Mouse (Mus musculus): ENCODE data around the gene Phf21a.

The Phf21a gene

GRCm38 (mm10) chr2:92231706-92232105, 138.8 kb downstream of the Phf21a start:
- DNase-seq (ENCODE audit: low read depth) = no peak

DNA sequence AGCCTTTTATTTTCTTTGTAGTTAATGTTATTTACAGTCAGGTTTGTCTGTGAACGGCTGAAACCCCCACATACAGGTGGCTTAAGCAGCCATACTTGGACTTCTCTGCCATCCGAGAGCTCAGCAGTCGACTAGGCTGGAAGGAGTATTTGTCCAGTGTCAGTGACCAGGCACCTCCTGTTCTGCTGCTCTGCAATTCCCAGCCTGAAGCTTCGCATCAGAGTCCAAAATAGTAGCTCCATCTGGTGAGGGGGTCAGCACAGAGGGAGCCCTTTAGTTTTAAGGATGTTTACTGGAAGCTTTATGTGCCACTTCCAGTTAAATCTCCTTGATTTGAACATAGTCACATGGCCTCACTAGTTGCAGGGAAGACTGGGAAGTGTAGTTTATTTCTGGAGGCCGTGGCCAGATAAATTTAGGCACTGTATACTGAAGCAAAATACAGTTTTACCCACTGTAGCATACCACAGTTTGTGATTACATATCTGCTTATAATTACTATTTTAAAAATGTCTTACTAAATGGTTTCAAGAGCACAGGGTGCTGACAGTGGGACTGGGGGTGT, 141.9 kb downstream of the Phf21a start:
- no peak for DNase-seq (ENCODE audit: low read depth)

- peak; percentile 53 for DNase-seq (ENCODE audit: low read depth)
Measured at GRCm38 (mm10) chr2:92240299-92240698, 147.4 kb downstream of the Phf21a start.

DNA sequence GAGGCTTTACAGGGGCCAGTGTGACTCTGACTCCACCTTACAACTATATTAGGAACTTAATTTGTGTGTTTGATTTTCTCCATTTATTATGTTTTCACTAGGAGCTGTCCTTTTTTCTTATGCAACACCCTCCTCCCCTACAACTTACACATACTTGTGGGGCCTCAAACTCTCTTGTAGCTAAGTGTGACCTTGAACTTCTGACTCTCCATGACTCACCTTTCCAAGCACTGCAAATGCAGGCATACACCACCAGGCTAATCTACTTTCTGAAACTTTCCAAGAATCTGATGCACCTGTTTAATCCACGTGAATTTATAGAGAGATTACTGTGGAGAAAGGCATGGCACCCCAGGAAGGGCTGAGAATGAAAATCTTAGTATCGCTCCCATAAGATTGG, 147.9 kb downstream of the Phf21a start:
- peak; percentile 69 for DNase-seq (ENCODE audit: low read depth)

- DNase-seq (ENCODE audit: low read depth) = peak; percentile 67
Measured at GRCm38 (mm10) chr2:92241317-92241716, 148.4 kb downstream of the Phf21a start.

GRCm38 (mm10) chr2:92246112-92246511, 153.2 kb downstream of the Phf21a start:
- no peak for DNase-seq (ENCODE audit: low read depth)

GRCm38 (mm10) chr2:92247711-92248110, 154.8 kb downstream of the Phf21a start:
- no peak for DNase-seq (ENCODE audit: low read depth)

DNA sequence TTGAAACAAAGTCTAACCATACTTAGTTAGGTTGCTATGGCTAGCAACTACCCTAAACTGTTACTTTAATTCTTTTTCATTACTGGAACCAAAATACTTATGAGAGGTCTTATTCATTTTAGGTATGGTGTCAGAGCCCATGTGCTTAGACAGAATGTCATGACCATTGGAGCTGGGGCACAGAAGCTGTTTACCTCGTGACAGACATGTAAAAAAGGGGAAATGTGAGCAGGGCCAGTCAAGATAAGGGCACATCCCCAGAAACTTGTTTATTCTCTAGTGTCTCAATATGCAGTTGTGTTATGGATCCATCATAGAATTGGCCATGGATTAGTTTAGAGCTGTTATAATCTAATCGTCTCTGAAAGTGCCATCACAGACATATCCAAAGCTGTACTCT, 157.6 kb downstream of the Phf21a start:
- no peak for DNase-seq (ENCODE audit: low read depth)

GRCm38 (mm10) chr2:92253777-92254176, 160.9 kb downstream of the Phf21a start:
- peak; percentile 75 for DNase-seq (ENCODE audit: low read depth)

GRCm38 (mm10) chr2:92256141-92256540, 163.2 kb downstream of the Phf21a start:
- DNase-seq (ENCODE audit: low read depth) = no peak

DNA sequence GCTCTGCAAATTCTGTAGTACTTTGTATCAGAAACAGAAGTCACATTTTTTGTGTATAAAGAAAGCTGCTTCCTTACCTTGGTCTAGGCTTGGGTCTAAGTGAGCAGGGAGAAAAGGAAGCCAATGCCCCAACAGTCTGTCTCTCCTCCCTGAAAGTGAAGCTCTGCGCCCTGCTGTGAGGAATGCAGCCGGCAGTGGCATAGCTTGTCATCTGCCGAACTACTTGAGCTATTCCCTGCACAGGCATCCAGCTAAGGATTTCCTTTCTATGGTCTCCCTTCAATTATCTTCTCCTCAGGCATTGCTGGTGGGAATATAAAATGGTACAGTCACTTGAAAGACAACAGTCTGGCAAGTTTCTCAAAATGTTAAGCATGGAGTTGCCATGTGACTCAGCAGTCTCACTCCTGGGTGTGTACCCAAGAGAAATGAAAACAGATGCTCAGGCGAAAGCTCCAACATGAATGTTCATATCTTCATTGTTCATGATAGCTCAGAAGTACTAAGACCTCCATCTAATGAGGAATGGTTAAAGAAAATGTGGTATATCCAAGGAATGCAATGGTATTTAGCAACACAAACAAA, 164.5 kb downstream of the Phf21a start:
- DNase-seq (ENCODE audit: low read depth) = no peak

GRCm38 (mm10) chr2:92259924-92260323, 167.0 kb downstream of the Phf21a start:
- DNase-seq (ENCODE audit: low read depth) = peak; percentile 70

GRCm38 (mm10) chr2:92266100-92266617, 173.2 kb downstream of the Phf21a start:
- peak; percentile 46 for DNase-seq (ENCODE audit: low read depth)

DNA sequence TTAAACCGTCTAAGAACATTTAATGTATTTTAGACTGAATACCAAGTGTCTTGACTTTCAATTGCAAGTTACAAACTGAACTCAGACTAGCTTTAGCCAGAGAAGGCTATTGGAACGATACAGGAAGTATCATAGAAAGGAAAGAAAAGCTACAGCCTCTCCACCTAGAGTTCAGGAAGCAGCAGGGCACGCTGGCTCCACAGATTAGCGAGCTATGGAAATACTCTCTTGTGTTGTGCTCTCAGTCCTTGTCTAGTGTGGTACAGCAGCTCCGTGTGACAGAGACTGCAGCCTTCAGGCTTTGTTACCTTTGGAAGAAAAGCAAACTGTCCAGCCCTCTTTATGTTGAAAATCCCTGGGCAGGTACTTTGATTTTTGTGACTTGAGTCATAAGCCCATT, 176.3 kb downstream of the Phf21a start:
- no peak for DNase-seq (ENCODE audit: low read depth)

DNA sequence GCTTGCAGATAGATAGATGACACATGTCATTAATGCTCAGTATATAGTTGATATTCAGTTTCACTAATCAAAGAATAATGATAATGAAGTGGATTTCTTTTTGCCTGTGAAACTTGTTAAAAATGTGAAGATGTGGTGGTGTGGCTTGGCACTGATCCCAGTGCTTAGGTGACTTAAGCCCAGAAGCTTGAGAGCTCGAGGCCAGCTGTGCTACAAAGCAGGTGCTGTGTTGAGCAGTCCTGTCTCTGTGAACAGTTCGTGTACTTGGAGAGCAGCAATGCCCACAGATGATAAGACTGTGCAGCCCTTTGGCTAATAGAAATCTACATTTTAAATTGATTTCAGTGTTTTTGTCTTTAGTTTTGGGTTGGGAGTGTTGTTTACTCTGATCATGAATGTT, 179.6 kb downstream of the Phf21a start:
- DNase-seq (ENCODE audit: low read depth) = peak; percentile 60

DNA sequence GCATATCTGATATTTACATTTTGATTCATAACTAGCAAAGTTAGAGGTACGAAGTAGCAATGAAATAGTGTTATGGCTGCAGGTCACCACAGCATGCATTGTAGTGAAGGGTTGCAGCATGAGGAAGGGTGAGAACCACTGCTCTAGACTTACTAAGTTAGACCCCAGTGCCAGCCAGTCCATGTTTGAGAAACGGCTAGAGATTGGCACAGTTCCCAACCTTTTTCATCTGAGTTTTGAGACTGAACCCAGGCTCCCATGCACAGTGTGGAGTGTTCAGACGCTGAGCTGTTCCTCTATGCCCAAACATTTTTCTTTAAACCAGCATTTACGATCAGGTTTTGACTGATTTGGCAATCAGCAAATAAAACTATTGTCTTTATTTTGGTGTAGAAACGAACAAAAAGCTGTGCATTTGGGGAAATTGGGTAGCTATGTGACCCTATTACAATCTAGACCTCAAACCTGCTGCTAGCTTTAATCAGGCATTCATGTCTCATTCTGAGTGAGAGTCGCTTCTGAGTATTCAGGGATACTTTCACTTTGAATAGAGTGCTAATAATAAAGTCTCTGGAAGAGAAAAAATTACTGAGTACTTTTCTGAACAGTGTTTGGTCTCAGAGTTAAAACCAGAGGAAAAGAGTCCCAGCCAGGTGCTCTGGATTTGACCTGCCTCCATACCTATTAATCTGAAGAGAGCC, 180.3 kb downstream of the Phf21a start:
- peak; percentile 21 for DNase-seq (ENCODE audit: low read depth)

DNA sequence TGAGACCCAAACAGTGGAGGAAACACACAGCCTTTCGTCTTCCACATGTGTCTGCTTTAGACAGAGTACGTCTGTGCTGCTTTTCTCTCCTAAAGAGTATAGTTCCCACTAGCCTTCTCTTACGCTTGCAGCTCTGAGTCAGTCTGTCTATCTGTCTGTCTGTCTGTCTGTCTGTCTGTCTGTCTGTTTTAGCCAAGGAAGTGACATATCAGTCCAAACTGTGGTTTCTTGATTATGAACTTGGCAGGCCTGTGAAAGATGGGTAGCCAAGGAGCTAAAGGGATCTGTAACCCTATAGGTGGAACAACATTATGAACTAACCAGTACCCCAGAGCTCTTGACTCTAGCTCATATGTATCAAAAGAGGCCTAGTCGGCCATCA, 180.9 kb downstream of the Phf21a start:
- DNase-seq (ENCODE audit: low read depth) = peak; percentile 44

GRCm38 (mm10) chr2:92277787-92278186, 184.9 kb downstream of the Phf21a start:
- DNase-seq (ENCODE audit: low read depth) = no peak

DNA sequence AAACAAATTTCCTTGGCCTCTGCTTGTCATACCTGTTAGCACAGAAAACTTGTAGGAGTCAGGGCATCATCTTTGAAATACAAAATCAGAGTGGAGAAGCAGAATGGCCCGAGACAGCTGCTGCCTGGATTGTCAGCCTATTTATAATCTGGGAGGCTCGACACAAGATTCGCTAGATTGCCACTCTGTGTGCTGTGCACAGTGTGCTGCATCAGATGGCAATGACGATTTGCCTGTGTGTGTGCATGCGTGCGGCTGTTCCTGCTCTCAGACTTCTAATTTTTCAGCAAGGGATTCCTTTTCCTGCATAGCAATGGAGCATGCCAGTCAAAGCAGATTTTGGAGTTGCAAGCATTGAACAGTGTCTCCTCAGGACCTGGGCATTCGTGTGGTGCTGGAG, 185.7 kb downstream of the Phf21a start:
- no peak for DNase-seq (ENCODE audit: low read depth)

DNA sequence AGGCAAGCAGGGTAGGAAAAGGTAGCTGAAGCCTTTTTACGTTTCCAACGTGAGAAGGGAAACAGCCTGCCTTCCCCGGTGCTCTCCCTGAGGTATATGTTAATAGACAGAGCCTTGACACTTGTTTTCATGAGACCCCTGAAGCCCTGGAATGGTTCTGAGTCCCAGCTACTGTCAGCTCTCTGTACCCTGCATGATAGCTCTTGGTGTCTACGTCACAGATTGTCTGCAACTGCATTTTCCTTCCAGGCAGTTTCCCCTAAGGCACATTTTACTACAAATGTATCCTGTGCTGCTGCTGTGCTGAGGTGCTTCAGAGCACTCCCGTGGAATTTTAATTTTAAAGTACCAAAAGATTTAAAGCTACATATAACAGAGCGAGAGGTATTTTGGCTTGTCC, 186.5 kb downstream of the Phf21a start:
- DNase-seq (ENCODE audit: low read depth) = no peak

GRCm38 (mm10) chr2:92285597-92285996, 192.7 kb downstream of the Phf21a start:
- no peak for DNase-seq (ENCODE audit: low read depth)

GRCm38 (mm10) chr2:92289335-92289734, 196.4 kb downstream of the Phf21a start:
- no peak for DNase-seq (ENCODE audit: low read depth)

DNA sequence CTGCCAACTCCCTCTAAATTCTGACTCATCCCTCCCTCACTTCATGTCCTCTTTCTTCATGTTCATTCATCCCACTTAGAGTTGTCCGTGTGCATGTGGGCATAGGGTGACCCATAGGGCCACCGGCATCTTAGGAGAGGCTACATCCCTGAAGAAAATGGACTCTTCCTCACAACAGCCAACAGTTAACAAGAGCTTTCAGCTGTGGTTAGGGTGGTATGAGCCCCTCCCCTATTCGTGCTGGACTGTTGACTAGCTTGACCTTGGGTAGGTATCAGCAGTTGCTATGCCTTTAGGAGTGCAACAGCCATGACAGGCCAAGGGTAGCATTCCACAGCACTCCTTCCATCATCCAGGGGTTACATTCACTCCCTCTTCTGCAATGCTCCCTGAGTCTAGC, 198.6 kb downstream of the Phf21a start:
- no peak for DNase-seq (ENCODE audit: low read depth)

Data from 416B (cell line).